Mouse (Mus musculus): ENCODE data around the gene Qdpr. TPM values are rescaled to one million over a fixed set of nuclear protein-coding genes. Genes with fewer than 3 reads are reported as not detected.
A peak's percentile ranks its signal among the peaks of the same experiment; 100 is the strongest.

The Qdpr gene
- total and polyA plus RNA-seq, 2 experiments, result 491 to 640 TPM

DNA sequence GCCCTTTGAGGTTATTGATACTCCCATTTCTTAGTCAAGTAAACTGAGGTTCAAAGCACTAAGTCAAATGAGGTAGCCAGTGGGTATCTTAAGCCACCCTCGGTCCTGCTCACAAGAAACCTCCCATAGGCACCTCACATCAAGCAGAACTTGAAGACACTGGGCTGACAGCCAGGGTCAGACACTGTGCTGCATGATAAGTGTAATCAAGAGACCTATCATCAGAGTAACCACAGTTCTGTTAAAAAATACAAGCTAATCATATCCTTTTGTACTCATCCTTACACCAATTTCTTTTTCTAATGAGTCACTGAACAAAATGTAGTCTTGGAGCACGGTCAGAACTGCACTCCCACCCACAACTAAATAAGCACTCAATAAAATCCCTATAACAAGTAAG is 43.9 kb downstream of the Qdpr start:
- WGBS, result 63% methylated on average over 2 of the region's 2 CpGs
- no peak for DNase-seq (ENCODE audit: extremely low read depth, low read depth, low spot score)
- no peaks in the 10 kb centered on the region for H3K79me2 ChIP-seq (ENCODE audit: control insufficient read depth, insufficient read depth, low read length)
- 0 out of 2 replicates have a peak, but pooled peaks cover 2% of the 10 kb centered on the region for H3K27me3 ChIP-seq (ENCODE audit: control insufficient read depth, insufficient read depth, low read length)
- no peaks in the 10 kb centered on the region for H3K36me3 ChIP-seq (ENCODE audit: control insufficient read depth, insufficient read depth, low read length)
- H3K27ac ChIP-seq (replicated peaks; ENCODE audit: insufficient read depth, low read depth, low read length), result no peak overlapping the region
- H3K4me3 ChIP-seq (ENCODE audit: insufficient read depth, low read depth, low read length), result no peak overlapping the region
- TF ChIP-seq CTCF (IDR thresholded peaks at IDR 0.05; ENCODE audit: low read depth, low read length), result no peak
- TF ChIP-seq POLR2A (IDR thresholded peaks at IDR 0.05; ENCODE audit: extremely low read depth, insufficient read depth, low read length), result no peak
- no peaks in the 10 kb centered on the region for H3K4me1 ChIP-seq (ENCODE audit: control insufficient read depth, insufficient read depth, low read length)
- H3K9ac ChIP-seq (ENCODE audit: low read depth, low read length), result no peak overlapping the region

- peak; percentile 32 for DNase-seq (ENCODE audit: extremely low read depth, low read depth, low spot score)
- WGBS, result 23% methylated on average over 11 of the region's 11 CpGs
- TF ChIP-seq CTCF (IDR thresholded peaks at IDR 0.05; ENCODE audit: low read depth, low read length) (peak; percentile 90), POLR2A (IDR thresholded peaks at IDR 0.05; ENCODE audit: extremely low read depth, insufficient read depth, low read length) (no peak)
These were observed 47.4 kb downstream of the Qdpr start for GRCm38 (mm10) chr5:45402632-45403031.

GRCm38 (mm10) chr5:45384034-45384812 is 65.8 kb downstream of the Qdpr start:
- Histone ChIP-seq H3K79me2 (ENCODE audit: control insufficient read depth, insufficient read depth, low read length) (no peaks in the 10 kb centered on the region), H3K4me3 (ENCODE audit: insufficient read depth, low read depth, low read length) (no peak overlapping the region), H3K27ac (replicated peaks; ENCODE audit: insufficient read depth, low read depth, low read length) (no peak overlapping the region), H3K36me3 (ENCODE audit: control insufficient read depth, insufficient read depth, low read length) (no peaks in the 10 kb centered on the region), H3K4me1 (ENCODE audit: control insufficient read depth, insufficient read depth, low read length) (no peaks in the 10 kb centered on the region), H3K27me3 (ENCODE audit: control insufficient read depth, insufficient read depth, low read length) (no peaks in the 10 kb centered on the region), H3K9ac (ENCODE audit: low read depth, low read length) (no peak overlapping the region)
- no peak for DNase-seq (ENCODE audit: extremely low read depth, low read depth, low spot score)
- no peak for TF ChIP-seq CTCF (IDR thresholded peaks at IDR 0.05; ENCODE audit: low read depth, low read length)
- TF ChIP-seq POLR2A (IDR thresholded peaks at IDR 0.05; ENCODE audit: extremely low read depth, insufficient read depth, low read length), result no peak
- 73% methylated on average over 2 of the region's 2 CpGs for WGBS

More at GRCm38 (mm10) chr5:45402632-45403031, 47.4 kb downstream of the Qdpr start:
- H3K36me3 ChIP-seq (ENCODE audit: control insufficient read depth, insufficient read depth, low read length), result no peaks in the 10 kb centered on the region
- H3K79me2 ChIP-seq (ENCODE audit: control insufficient read depth, insufficient read depth, low read length), result no peaks in the 10 kb centered on the region
- H3K4me3 ChIP-seq (ENCODE audit: insufficient read depth, low read depth, low read length), result no peak overlapping the region
- no peak overlapping the region for H3K9ac ChIP-seq (ENCODE audit: low read depth, low read length)
- H3K4me1 ChIP-seq (ENCODE audit: control insufficient read depth, insufficient read depth, low read length), result no peaks in the 10 kb centered on the region
- H3K27me3 ChIP-seq (ENCODE audit: control insufficient read depth, insufficient read depth, low read length), result 0 out of 2 replicates have a peak, but pooled peaks cover 2% of the 10 kb centered on the region
- no peak overlapping the region for H3K27ac ChIP-seq (replicated peaks; ENCODE audit: insufficient read depth, low read depth, low read length)

Other genes with a start within 250 kb of the Qdpr start
- not detected in 2 replicates for gene Clrn2, start 3.5 kb upstream of the Qdpr start, total RNA-seq (2014; rRNA removed)
- gene Clrn2, start 3.5 kb upstream of the Qdpr start, polyA plus RNA-seq (2012; rRNA removed), result not detected in 2 replicates
- gene Lap3, start 43.1 kb upstream of the Qdpr start, total RNA-seq (2014; rRNA removed), result 300 and 328 TPM in 2 replicates
- 92.9 and 108 TPM in 2 replicates for gene Lap3, start 43.1 kb upstream of the Qdpr start, polyA plus RNA-seq (2012; rRNA removed)
- gene Med28, start 70.0 kb upstream of the Qdpr start, total RNA-seq (2014; rRNA removed), result 27.2 and 39.1 TPM in 2 replicates
- gene Med28, start 70.0 kb upstream of the Qdpr start, polyA plus RNA-seq (2012; rRNA removed), result 43.3 and 44.8 TPM in 2 replicates
- gene Fam184b, start 189.4 kb upstream of the Qdpr start, total RNA-seq (2014; rRNA removed), result under 0.01 and 0.07 TPM in 2 replicates
- gene Fam184b, start 189.4 kb upstream of the Qdpr start, polyA plus RNA-seq (2012; rRNA removed), result 0.06 TPM in 2 replicates
- 0.46 and 1.1 TPM in 2 replicates for gene Ncapg, start 219.7 kb upstream of the Qdpr start, total RNA-seq (2014; rRNA removed)
- 0.02 TPM in 1 of 2 replicates, not detected in the other for gene Ncapg, start 219.7 kb upstream of the Qdpr start, polyA plus RNA-seq (2012; rRNA removed)

Measured in liver, adult 2 months (tissue).